Mouse (Mus musculus) forebrain, embryonic 11.5 days (tissue): Measurements from ENCODE around the gene Cdh18. TPM values are rescaled to one million over a fixed set of nuclear protein-coding genes. Genes with fewer than 3 reads are reported as not detected.

Source experiments
- ATAC-seq: fragments of 200-750 bp; cut with Nextera tagmentation; replicated peaks from 2 replicates; pipeline ENCODE4 v1.8.0; 2017; ENCODE audit warnings: moderate TSS enrichment; ENCODE audit not compliant: low FRiP score
- DNase-seq: peaks from one replicate; pipeline ENCODE4 v3.0.0-alpha.2; 2017; ENCODE audit warnings: low spot score
- H3K27ac ChIP-seq: fragments of 300-500 bp; sonication (generic); 2 replicates; pipeline ENCODE4 v1.5.1; 2014; ENCODE audit warnings: low read depth, low read length
- H3K27me3 ChIP-seq: fragments of 300-500 bp; sonication (generic); 2 replicates; pipeline ENCODE4 v1.6.1; 2014; ENCODE audit warnings: mild to moderate bottlenecking, low read length, mixed read lengths; ENCODE audit not compliant: control insufficient read depth, insufficient read depth
- H3K36me3 ChIP-seq: fragments of 300-500 bp; sonication (generic); 2 replicates; pipeline ENCODE4 v1.6.1; 2014; ENCODE audit warnings: mild to moderate bottlenecking, low read length, moderate library complexity, mixed read lengths; ENCODE audit not compliant: control insufficient read depth, insufficient read depth
- H3K4me1 ChIP-seq: fragments of 300-500 bp; sonication (generic); replicated peaks from 2 replicates; pipeline ENCODE4 v1.6.1; 2014; ENCODE audit warnings: low read length, mixed read lengths; ENCODE audit not compliant: control insufficient read depth, insufficient read depth
- H3K4me2 ChIP-seq: fragments of 300-500 bp; sonication (generic); 2 replicates; pipeline ENCODE4 v1.6.1; 2014; ENCODE audit warnings: low read depth, mild to moderate bottlenecking, low read length, moderate library complexity, mixed read lengths; ENCODE audit not compliant: severe bottlenecking
- H3K4me3 ChIP-seq: fragments of 300-500 bp; sonication (generic); 2 replicates; pipeline ENCODE4 v1.5.1; 2014; ENCODE audit warnings: low read depth, low read length
- H3K9ac ChIP-seq: fragments of 300-500 bp; sonication (generic); 2 replicates; pipeline ENCODE4 v1.6.1; 2014; ENCODE audit warnings: low read length
- H3K9me3 ChIP-seq: fragments of 300-500 bp; sonication (generic); 2 replicates; pipeline ENCODE4 v1.6.1; 2016; ENCODE audit warnings: low read length, mixed read lengths; ENCODE audit not compliant: control insufficient read depth
- WGBS: fragments of 180-500 bp; shearing (Covaris S2); extraction: QIAGEN DNeasy Blood & Tissue Kit; methylation state at CpG from one replicate; pipeline ENCODE4 v1.1.7; 2014; 5-methylcytosine and 5-hydroxymethylcytosine counted together
- polyA plus RNA-seq: library from polyadenylated mRNA; unstranded; fragments of >200 nt; fragmentation: Nextera tagmentation; extraction: Ambion mirVana; gene quantifications from 2 replicates; pipeline ENCODE4 v1.2.1, GENCODE M21; 2014

Cdh18 gene
- polyA plus RNA-seq, 1 experiment from 2014 or later, result 0.11 TPM

- WGBS, result 84% methylated on average over 5 of the region's 5 CpGs
Observed at GRCm38 (mm10) chr15:22984647-22985046, 435.8 kb downstream of the Cdh18 start.

DNA sequence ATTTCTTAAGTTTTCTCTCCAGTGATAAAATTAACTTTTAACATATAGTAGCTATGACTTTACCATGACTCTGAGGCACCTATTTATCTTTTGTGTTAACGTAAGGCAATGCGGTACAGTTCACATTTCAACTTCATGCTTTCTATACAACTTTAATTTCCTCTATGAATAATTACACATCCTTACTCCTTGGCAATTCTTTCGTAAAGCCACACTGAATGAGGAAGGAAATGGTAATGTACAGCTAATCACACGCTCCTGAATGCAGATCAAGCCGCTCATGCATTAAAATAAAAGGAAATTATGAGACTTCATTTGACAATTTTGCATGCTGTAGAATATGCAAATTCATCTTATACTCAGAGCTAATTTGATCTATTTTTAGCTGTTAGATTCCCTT is 467.9 kb downstream of the Cdh18 start:
- Histone ChIP-seq H3K4me1 (no peaks in the 10 kb centered on the region), H3K4me2 (no peak overlapping the region), H3K27me3 (no peaks in the 10 kb centered on the region), H3K36me3 (no peaks in the 10 kb centered on the region), H3K9me3 (no peaks in the 10 kb centered on the region), H3K9ac (no peak overlapping the region), H3K27ac (no peak overlapping the region), H3K4me3 (no peak overlapping the region)
- DNase-seq, result no peak
- 82% methylated on average over 5 of the region's 5 CpGs for WGBS
- no peak for ATAC-seq

More at GRCm38 (mm10) chr15:22984647-22985046, 435.8 kb downstream of the Cdh18 start:
- ATAC-seq (no peak), DNase-seq (no peak)
- no peaks in the 10 kb centered on the region for H3K4me1 ChIP-seq
- H3K27ac ChIP-seq, result no peak overlapping the region
- no peaks in the 10 kb centered on the region for H3K27me3 ChIP-seq
- no peaks in the 10 kb centered on the region for H3K9me3 ChIP-seq
- H3K9ac ChIP-seq, result no peak overlapping the region
- H3K36me3 ChIP-seq, result no peaks in the 10 kb centered on the region
- H3K4me2 ChIP-seq, result no peak overlapping the region
- H3K4me3 ChIP-seq, result no peak overlapping the region

GRCm38 (mm10) chr15:23021151-23021550 is 472.3 kb downstream of the Cdh18 start:
- ATAC-seq, result peak; percentile 27; the same call in 1 of the 2 replicates

DNA sequence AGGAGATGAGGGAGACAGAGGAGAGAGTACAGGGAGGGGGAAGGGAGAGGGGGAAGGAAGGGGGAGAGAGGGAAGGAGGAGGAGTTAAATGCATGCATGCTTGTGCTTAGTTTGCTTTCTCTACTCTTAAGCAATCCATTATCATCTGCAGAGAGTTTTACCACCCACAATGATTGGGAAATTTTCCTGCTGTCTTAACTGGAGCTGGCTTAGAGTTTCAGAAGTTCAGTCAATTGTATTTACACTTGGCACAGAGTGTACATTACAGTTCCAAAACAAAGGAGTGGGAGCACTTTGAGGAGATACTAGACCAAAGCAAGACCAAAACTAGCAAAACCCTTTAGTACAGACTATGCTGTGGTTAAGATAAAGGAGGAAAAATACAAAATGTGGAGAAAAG is 473.8 kb downstream of the Cdh18 start:
- Histone ChIP-seq H3K36me3 (no peaks in the 10 kb centered on the region), H3K4me3 (no peak overlapping the region), H3K27me3 (no peaks in the 10 kb centered on the region), H3K9ac (no peak overlapping the region), H3K9me3 (no peaks in the 10 kb centered on the region), H3K27ac (no peak overlapping the region), H3K4me1 (no peaks in the 10 kb centered on the region), H3K4me2 (no peak overlapping the region)
- ATAC-seq (no peak), DNase-seq (no peak)

More at GRCm38 (mm10) chr15:23021151-23021550, 472.3 kb downstream of the Cdh18 start:
- no peaks in the 10 kb centered on the region for H3K27me3 ChIP-seq
- H3K4me3 ChIP-seq, result no peak overlapping the region
- 45% methylated on average over 2 of the region's 2 CpGs for WGBS
- H3K27ac ChIP-seq, result no peak overlapping the region
- no peaks in the 10 kb centered on the region for H3K36me3 ChIP-seq
- no peaks in the 10 kb centered on the region for H3K9me3 ChIP-seq
- no peak overlapping the region for H3K4me2 ChIP-seq
- no peaks in the 10 kb centered on the region for H3K4me1 ChIP-seq
- H3K9ac ChIP-seq, result no peak overlapping the region
- DNase-seq, result no peak

DNA sequence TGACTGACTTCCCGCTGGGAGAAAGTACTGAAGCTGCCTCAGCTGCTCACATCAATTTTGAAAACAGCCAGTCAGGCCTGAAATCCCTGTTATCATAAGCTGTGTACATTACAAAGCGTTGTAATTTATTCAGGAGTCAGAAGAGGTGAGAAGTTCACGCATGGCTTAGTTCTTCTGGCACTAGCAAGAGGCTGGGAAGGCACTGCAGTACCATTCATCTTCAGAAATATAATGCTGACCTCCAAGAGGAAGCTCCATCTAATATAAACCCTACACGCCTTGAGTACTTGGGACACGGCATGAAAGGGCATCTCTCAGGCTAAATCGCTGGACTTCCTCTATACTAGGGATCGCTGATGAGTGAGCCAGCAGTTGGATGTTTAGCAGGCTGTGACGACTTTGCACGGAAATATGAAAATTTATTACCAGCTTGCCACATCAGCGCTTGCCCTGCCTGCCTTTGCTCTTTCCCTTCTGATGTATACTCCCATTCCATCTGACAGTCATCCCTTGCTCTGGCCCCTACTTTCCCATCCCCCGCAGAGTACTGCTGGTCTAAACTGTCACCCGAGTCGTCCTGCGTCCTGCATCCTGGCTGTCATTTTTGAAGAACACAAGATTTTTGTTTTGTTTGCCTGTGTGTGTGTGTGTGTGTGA is 486.9 kb downstream of the Cdh18 start:
- Histone ChIP-seq H3K9ac (peak overlapping the region; percentile 37), H3K4me3 (peak overlapping the region; percentile 36), H3K36me3 (no peaks in the 10 kb centered on the region), H3K27me3 (no peaks in the 10 kb centered on the region), H3K4me2 (peak overlapping the region; percentile 60), H3K27ac (no peak overlapping the region), H3K4me1 (no peaks in the 10 kb centered on the region), H3K9me3 (no peaks in the 10 kb centered on the region)
- DNase-seq, result no peak
- WGBS, result 5% methylated on average over 14 of the region's 14 CpGs
- peak; percentile 69 for ATAC-seq

GRCm38 (mm10) chr15:23036208-23037065 is 487.6 kb downstream of the Cdh18 start:
- 6% methylated on average over 23 of the region's 23 CpGs for WGBS
- H3K4me1 ChIP-seq, result no peaks in the 10 kb centered on the region
- peak overlapping the region; percentile 37 for H3K9ac ChIP-seq
- no peaks in the 10 kb centered on the region for H3K9me3 ChIP-seq
- H3K27ac ChIP-seq, result no peak overlapping the region
- no peaks in the 10 kb centered on the region for H3K36me3 ChIP-seq
- H3K4me2 ChIP-seq, result peak overlapping the region; percentile 60
- DNase-seq (peak; percentile 90), ATAC-seq (peak; percentile 100)
- peak overlapping the region; percentile 36 for H3K4me3 ChIP-seq
- H3K27me3 ChIP-seq, result no peaks in the 10 kb centered on the region

DNA sequence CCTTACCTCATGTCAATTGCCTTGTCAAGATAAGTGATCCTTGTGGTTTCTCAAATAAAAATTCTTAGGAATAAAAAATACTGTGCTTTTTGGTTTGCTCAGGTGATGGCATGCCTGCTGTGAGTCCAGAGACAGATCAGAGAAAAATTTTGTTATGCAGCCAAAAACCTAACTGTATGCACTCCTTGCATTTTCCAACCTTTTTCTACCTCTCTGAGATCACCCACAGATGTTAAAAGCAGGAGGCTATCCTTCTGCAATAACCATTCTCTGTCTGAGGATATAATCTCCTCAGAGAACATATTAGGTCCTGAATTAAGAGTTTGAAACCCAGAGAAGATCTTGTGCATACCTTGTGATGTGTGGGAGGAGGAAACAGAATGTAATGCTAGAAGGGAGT is 488.7 kb downstream of the Cdh18 start:
- no peak overlapping the region for H3K27ac ChIP-seq
- DNase-seq (no peak), ATAC-seq (no peak)
- H3K4me3 ChIP-seq, result no peak overlapping the region
- no peaks in the 10 kb centered on the region for H3K27me3 ChIP-seq
- no peaks in the 10 kb centered on the region for H3K9me3 ChIP-seq
- no peaks in the 10 kb centered on the region for H3K36me3 ChIP-seq
- no peak overlapping the region for H3K9ac ChIP-seq
- no peak overlapping the region for H3K4me2 ChIP-seq
- no peaks in the 10 kb centered on the region for H3K4me1 ChIP-seq

- no peak for DNase-seq
- no peaks in the 10 kb centered on the region for H3K27me3 ChIP-seq
- no peak for ATAC-seq
- H3K36me3 ChIP-seq, result no peaks in the 10 kb centered on the region
- no peak overlapping the region for H3K9ac ChIP-seq
- no peak overlapping the region for H3K27ac ChIP-seq
- no peaks in the 10 kb centered on the region for H3K4me1 ChIP-seq
- WGBS, result 84% methylated on average over 4 of the region's 4 CpGs
- no peak overlapping the region for H3K4me3 ChIP-seq
- no peak overlapping the region for H3K4me2 ChIP-seq
- H3K9me3 ChIP-seq, result no peaks in the 10 kb centered on the region
Observed at GRCm38 (mm10) chr15:23046127-23046785, 497.4 kb downstream of the Cdh18 start.
